Mouse (Mus musculus) brain, embryonic 18.5 days (tissue): ENCODE results near the gene Apbb2.

Source experiments
- DNase-seq: peaks from one replicate; pipeline ENCODE4 v3.0.0-alpha.2; 2012; ENCODE audit warnings: low read depth, low spot score

The Apbb2 gene

GRCm38 (mm10) chr5:66602287-66602820, 16.2 kb downstream of the Apbb2 start:
- DNase-seq, result no peak

- DNase-seq, result no peak
Observed at GRCm38 (mm10) chr5:66600415-66600814, 18.2 kb downstream of the Apbb2 start.

GRCm38 (mm10) chr5:66599888-66600287, 18.7 kb downstream of the Apbb2 start:
- DNase-seq, result no peak

- no peak for DNase-seq
Observed at GRCm38 (mm10) chr5:66596296-66596695, 22.3 kb downstream of the Apbb2 start.

- no peak for DNase-seq
Observed at GRCm38 (mm10) chr5:66594881-66595280, 23.7 kb downstream of the Apbb2 start.

GRCm38 (mm10) chr5:66586236-66586745, 32.3 kb downstream of the Apbb2 start:
- no peak for DNase-seq

- DNase-seq, result no peak
Observed at GRCm38 (mm10) chr5:66583019-66583406, 35.6 kb downstream of the Apbb2 start.

- no peak for DNase-seq
Observed at GRCm38 (mm10) chr5:66582281-66583018, 36.1 kb downstream of the Apbb2 start.

GRCm38 (mm10) chr5:66579066-66579465, 39.5 kb downstream of the Apbb2 start:
- DNase-seq, result no peak

GRCm38 (mm10) chr5:66576299-66576698, 42.3 kb downstream of the Apbb2 start:
- no peak for DNase-seq

GRCm38 (mm10) chr5:66575148-66575547, 43.4 kb downstream of the Apbb2 start:
- no peak for DNase-seq

- no peak for DNase-seq
Observed at GRCm38 (mm10) chr5:66573266-66573665, 45.3 kb downstream of the Apbb2 start.

- DNase-seq, result no peak
Observed at GRCm38 (mm10) chr5:66572086-66572855, 46.3 kb downstream of the Apbb2 start.

GRCm38 (mm10) chr5:66570709-66571108, 47.9 kb downstream of the Apbb2 start:
- no peak for DNase-seq

GRCm38 (mm10) chr5:66569141-66569801, 49.3 kb downstream of the Apbb2 start:
- DNase-seq, result no peak

GRCm38 (mm10) chr5:66568002-66568401, 50.6 kb downstream of the Apbb2 start:
- DNase-seq, result no peak

- DNase-seq, result no peak
Observed at GRCm38 (mm10) chr5:66567424-66567823, 51.2 kb downstream of the Apbb2 start.

- no peak for DNase-seq
Observed at GRCm38 (mm10) chr5:66559591-66560175, 58.9 kb downstream of the Apbb2 start.

- no peak for DNase-seq
Observed at GRCm38 (mm10) chr5:66558094-66558493, 60.5 kb downstream of the Apbb2 start.

- no peak for DNase-seq
Observed at GRCm38 (mm10) chr5:66553933-66554332, 64.7 kb downstream of the Apbb2 start.

- DNase-seq, result no peak
Observed at GRCm38 (mm10) chr5:66552246-66552645, 66.3 kb downstream of the Apbb2 start.

GRCm38 (mm10) chr5:66550292-66550691, 68.3 kb downstream of the Apbb2 start:
- no peak for DNase-seq
